Mouse (Mus musculus) forebrain, embryonic 11.5 days (tissue): ENCODE results near the gene Shkbp1. TPM values are rescaled to one million over a fixed set of nuclear protein-coding genes. Genes with fewer than 3 reads are reported as not detected.

Source experiments
- ATAC-seq: fragments of 200-750 bp; cut with Nextera tagmentation; replicated peaks from 2 replicates; pipeline ENCODE4 v1.8.0; 2017; ENCODE audit warnings: moderate TSS enrichment; ENCODE audit not compliant: low FRiP score
- DNase-seq: peaks from one replicate; pipeline ENCODE4 v3.0.0-alpha.2; 2017; ENCODE audit warnings: low spot score
- H3K27ac ChIP-seq: fragments of 300-500 bp; sonication (generic); 2 replicates; pipeline ENCODE4 v1.5.1; 2014; ENCODE audit warnings: low read depth, low read length
- H3K27me3 ChIP-seq: fragments of 300-500 bp; sonication (generic); 2 replicates; pipeline ENCODE4 v1.6.1; 2014; ENCODE audit warnings: mild to moderate bottlenecking, low read length, mixed read lengths; ENCODE audit not compliant: control insufficient read depth, insufficient read depth
- H3K36me3 ChIP-seq: fragments of 300-500 bp; sonication (generic); 2 replicates; pipeline ENCODE4 v1.6.1; 2014; ENCODE audit warnings: mild to moderate bottlenecking, low read length, moderate library complexity, mixed read lengths; ENCODE audit not compliant: control insufficient read depth, insufficient read depth
- H3K4me1 ChIP-seq: fragments of 300-500 bp; sonication (generic); replicated peaks from 2 replicates; pipeline ENCODE4 v1.6.1; 2014; ENCODE audit warnings: low read length, mixed read lengths; ENCODE audit not compliant: control insufficient read depth, insufficient read depth
- H3K4me2 ChIP-seq: fragments of 300-500 bp; sonication (generic); 2 replicates; pipeline ENCODE4 v1.6.1; 2014; ENCODE audit warnings: low read depth, mild to moderate bottlenecking, low read length, moderate library complexity, mixed read lengths; ENCODE audit not compliant: severe bottlenecking
- H3K4me3 ChIP-seq: fragments of 300-500 bp; sonication (generic); 2 replicates; pipeline ENCODE4 v1.5.1; 2014; ENCODE audit warnings: low read depth, low read length
- H3K9ac ChIP-seq: fragments of 300-500 bp; sonication (generic); 2 replicates; pipeline ENCODE4 v1.6.1; 2014; ENCODE audit warnings: low read length
- H3K9me3 ChIP-seq: fragments of 300-500 bp; sonication (generic); 2 replicates; pipeline ENCODE4 v1.6.1; 2016; ENCODE audit warnings: low read length, mixed read lengths; ENCODE audit not compliant: control insufficient read depth
- WGBS: fragments of 180-500 bp; shearing (Covaris S2); extraction: QIAGEN DNeasy Blood & Tissue Kit; methylation state at CpG from one replicate; pipeline ENCODE4 v1.1.7; 2014; 5-methylcytosine and 5-hydroxymethylcytosine counted together
- polyA plus RNA-seq: library from polyadenylated mRNA; unstranded; fragments of >200 nt; fragmentation: Nextera tagmentation; extraction: Ambion mirVana; gene quantifications from 2 replicates; pipeline ENCODE4 v1.2.1, GENCODE M21; 2014

Shkbp1 gene
- polyA plus RNA-seq, 1 experiment from 2014 or later, result 64.3 TPM

DNA sequence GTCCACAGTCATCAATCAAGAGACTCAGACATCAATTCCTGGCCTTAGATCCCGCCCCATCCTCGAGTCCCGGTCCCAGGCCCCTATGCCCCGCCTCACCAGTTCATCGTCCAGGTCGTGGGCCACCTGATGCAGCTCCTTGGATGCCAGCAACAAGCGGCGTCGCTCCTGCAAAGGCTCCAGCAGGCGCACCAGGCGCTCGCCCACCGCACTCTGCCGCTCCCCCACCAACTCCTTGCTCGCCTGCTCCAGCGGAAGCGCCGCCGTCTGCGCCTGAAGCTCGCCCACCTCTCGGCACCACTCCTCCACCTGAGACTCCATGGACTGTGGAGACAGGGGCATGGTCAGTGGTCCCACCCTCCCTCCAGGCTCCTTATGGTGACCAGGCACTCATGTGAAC lies 19.5 kb upstream of the Shkbp1 start:
- Histone ChIP-seq H3K27me3 (peaks cover 52% of the 10 kb centered on the region), H3K9ac (no peak overlapping the region), H3K36me3 (no peaks in the 10 kb centered on the region), H3K4me2 (no peak overlapping the region), H3K9me3 (peaks cover under 1% of the 10 kb centered on the region; the same call in 1 of the 2 replicates), H3K27ac (no peak overlapping the region), H3K4me3 (no peak overlapping the region), H3K4me1 (peaks cover 4% of the 10 kb centered on the region; the same call in 1 of the 2 replicates)
- ATAC-seq (no peak), DNase-seq (no peak)
- WGBS, result 3% methylated on average over 22 of the region's 22 CpGs

DNA sequence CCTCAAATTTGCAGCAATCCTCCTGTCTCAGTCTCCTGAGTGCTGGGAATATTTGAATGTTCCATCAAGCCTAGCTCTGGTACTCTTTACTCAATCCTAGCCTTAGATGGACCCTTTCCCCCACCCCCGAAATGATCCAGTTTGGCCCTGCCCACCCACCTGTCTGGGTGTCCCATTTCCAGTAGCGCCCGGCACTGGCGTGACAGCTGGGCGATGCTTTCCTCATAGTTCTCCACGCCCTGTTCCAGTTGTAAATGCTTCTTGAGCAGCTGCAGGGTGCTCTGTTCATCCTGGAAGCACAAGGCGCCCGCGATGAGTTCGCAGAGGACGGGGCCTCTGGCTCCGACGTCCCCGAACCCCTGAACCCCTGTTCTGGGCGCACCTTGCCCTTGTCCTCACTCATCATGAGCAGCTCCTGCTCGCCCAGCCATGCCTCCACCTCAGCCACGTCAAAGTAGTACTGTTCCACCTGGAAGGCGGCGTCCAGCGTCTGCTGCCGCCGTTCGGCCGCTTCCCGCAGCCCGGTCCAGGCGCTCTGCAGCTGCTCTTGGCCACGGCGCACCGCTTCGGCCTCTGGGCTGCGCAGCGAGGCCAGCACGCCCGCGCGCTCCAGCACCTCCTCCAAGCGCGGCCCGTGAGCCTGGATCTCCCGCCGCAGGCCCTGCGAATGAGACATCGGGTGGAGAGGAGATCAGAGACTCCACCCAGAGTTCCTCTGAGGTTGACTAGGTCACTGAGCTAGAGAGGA lies 16.1 kb upstream of the Shkbp1 start:
- no peak overlapping the region for H3K27ac ChIP-seq
- peaks cover 3% of the 10 kb centered on the region; the same call in 1 of the 2 replicates for H3K9me3 ChIP-seq
- H3K4me2 ChIP-seq, result peak overlapping the region; percentile 22
- no peak for DNase-seq
- peaks cover 82% of the 10 kb centered on the region for H3K27me3 ChIP-seq
- peaks cover 8% of the 10 kb centered on the region; the same call in 1 of the 2 replicates for H3K4me1 ChIP-seq
- no peak overlapping the region; the same call in 1 of the 2 replicates for H3K4me3 ChIP-seq
- H3K36me3 ChIP-seq, result no peaks in the 10 kb centered on the region
- no peak for ATAC-seq
- WGBS, result 4% methylated on average over 44 of the region's 44 CpGs
- no peak overlapping the region for H3K9ac ChIP-seq

DNA sequence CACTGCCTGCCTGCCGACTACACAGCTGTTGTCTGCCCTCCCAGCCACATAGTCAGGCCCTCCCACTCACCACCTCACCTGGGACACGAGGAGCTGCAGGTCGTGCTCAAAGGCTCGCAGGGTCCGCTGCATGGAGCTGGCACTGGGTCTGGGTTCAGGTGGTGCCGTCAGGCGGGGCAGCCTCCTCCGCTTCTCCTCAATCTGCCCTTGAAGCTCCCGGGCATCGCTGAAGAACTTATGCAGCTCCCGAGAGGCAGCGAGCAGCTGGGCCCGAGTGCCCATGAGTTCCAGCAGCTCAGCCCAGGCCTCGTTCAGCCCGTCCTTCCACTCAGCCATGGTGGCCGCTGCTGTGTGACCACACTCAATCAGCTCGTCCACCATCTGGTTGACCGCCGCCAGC lies 13.3 kb upstream of the Shkbp1 start:
- DNase-seq, result no peak
- 81% methylated on average over 19 of the region's 19 CpGs for WGBS

DNA sequence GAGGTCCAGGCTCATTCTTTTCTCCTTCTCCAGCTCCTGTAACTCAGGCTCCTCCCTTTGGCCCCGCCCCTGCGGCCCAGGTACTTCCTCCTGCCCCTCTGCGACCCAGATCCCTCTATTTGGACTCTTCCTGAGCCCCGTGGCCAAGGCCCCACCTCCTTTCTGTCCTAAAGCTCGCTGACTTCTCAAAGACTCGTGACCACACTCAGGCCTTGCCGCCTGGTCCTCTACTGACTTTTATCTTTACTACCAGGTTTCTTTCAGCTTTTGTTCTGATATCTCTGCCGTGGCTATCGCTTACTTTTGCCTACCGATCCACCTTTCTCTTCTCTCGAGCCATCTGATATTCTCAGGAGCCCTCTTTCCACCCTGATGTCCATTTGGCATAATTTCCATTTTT lies 12.2 kb upstream of the Shkbp1 start:
- DNase-seq (no peak), ATAC-seq (no peak)
- Histone ChIP-seq H3K27ac (no peak overlapping the region), H3K4me2 (no peak overlapping the region), H3K36me3 (no peaks in the 10 kb centered on the region), H3K4me3 (no peak overlapping the region), H3K4me1 (peaks cover 14% of the 10 kb centered on the region; the same call in 1 of the 2 replicates), H3K9ac (no peak overlapping the region), H3K27me3 (peaks cover 99% of the 10 kb centered on the region), H3K9me3 (peaks cover 3% of the 10 kb centered on the region; the same call in 1 of the 2 replicates)
- 14% methylated on average over 11 of the region's 11 CpGs for WGBS

More for the DNA sequence above, 13.3 kb upstream of the Shkbp1 start:
- Histone ChIP-seq H3K9me3 (peaks cover 3% of the 10 kb centered on the region; the same call in 1 of the 2 replicates), H3K4me3 (no peak overlapping the region), H3K27ac (no peak overlapping the region), H3K4me1 (peaks cover 13% of the 10 kb centered on the region; the same call in 1 of the 2 replicates), H3K36me3 (no peaks in the 10 kb centered on the region), H3K27me3 (peaks cover 95% of the 10 kb centered on the region), H3K4me2 (no peak overlapping the region), H3K9ac (no peak overlapping the region)
- ATAC-seq, result no peak

DNA sequence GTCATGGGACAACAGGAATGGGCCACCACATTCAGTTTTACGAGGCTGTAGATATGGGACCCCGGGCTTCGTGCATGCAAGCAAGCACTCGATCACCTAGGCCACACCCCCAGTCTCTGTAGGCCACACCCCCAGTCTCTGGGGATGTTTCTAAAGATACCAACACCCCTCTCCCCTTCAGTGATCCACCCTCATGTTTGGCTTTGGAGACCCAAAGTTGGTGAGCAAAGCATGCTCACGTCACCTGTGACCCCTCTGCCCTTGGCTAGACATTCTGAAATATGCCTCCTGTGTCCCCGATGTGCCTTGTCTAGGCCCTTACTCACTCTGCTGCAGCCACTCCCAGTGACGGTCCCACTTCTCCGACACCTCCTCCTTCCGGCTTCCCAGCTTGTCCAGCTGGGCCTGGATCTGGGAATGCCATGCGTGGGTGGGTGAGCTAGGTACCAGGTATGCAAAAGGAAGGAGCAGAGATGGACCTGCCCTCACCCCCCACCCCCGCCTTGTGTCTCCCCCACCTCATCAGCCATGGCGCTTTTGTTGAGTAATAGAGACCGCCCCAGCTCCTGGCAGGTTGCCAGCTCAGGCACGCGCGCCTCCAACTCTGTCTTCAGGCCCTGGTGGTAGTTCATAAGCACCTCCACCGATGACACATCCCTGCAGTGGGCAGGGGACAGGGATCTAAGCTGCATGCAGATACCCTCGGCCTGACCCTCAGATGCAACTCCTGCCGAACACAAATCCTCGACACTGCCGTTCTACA lies 10.4 kb upstream of the Shkbp1 start:
- peaks cover 10% of the 10 kb centered on the region; the same call in 1 of the 2 replicates for H3K4me1 ChIP-seq
- no peak overlapping the region for H3K27ac ChIP-seq
- H3K4me2 ChIP-seq, result no peak overlapping the region
- H3K9ac ChIP-seq, result no peak overlapping the region
- WGBS, result 38% methylated on average over 21 of the region's 21 CpGs
- H3K27me3 ChIP-seq, result peaks cover 88% of the 10 kb centered on the region
- ATAC-seq (no peak), DNase-seq (no peak)
- no peaks in the 10 kb centered on the region for H3K36me3 ChIP-seq
- H3K4me3 ChIP-seq, result no peak overlapping the region
- peaks cover 3% of the 10 kb centered on the region; the same call in 1 of the 2 replicates for H3K9me3 ChIP-seq

DNA sequence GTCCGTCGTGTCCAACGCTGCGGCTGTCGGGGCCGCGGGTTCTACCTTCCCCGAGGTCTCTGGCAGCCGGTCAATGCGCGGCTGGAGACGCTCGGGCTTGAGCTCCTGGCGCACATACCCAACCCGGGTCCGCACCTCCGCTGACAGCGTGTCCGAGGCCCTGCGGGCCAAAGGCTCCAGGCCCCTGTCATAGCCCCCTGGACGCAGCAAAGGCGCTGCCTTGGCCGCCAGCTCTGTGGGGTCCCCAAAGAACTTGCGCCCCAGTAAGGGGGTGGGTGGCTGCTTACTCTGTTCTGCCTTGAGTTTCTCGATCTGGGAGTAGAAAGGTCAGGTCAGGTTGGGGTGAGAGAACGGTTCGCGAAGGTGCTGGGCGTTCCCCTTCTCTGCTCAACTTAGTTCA lies 8.6 kb upstream of the Shkbp1 start:
- Histone ChIP-seq H3K27ac (no peak overlapping the region), H3K4me2 (no peak overlapping the region), H3K4me3 (no peak overlapping the region), H3K36me3 (no peaks in the 10 kb centered on the region), H3K9ac (no peak overlapping the region), H3K27me3 (peaks cover 71% of the 10 kb centered on the region), H3K9me3 (no peaks in the 10 kb centered on the region), H3K4me1 (peaks cover 10% of the 10 kb centered on the region; the same call in 1 of the 2 replicates)
- ATAC-seq, result no peak
- DNase-seq, result no peak
- WGBS, result 3% methylated on average over 29 of the region's 29 CpGs

DNA sequence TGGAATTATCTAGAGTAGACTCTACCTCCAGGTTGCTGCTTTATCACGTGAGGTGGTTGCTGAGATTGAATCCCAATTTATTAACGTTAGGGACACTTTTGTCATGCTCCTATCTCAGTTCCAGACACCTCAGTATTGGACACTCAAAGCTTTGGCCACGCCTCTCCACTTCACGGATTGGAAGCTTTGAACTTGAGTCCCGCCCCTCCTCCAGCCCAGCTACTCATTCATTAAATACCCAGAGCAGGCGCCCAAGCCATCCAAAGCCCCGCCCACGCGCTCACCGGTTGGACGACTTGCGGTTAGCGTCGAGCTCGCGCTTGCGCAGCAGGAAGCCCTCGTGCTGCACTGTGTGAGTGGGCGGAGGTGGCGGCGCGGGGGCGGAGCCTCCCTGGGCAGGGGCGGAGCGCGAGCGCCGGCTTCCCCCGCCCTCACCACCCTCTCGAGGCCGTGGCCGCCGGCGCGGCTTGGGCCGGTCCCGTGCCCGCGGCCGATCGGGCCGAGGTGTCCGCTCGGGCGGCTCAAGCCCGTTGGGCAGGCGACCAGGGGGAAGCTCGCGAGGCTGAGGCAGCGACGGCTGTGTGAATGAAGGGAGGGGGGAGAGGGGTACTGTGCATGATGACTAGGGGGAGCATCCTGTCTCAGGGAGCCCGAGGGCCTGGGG lies 5.6 kb upstream of the Shkbp1 start:
- Histone ChIP-seq H3K36me3 (no peaks in the 10 kb centered on the region), H3K27ac (no peak overlapping the region), H3K27me3 (peaks cover 53% of the 10 kb centered on the region), H3K9ac (peak overlapping the region; percentile 60), H3K4me1 (peaks cover 6% of the 10 kb centered on the region; the same call in 1 of the 2 replicates), H3K4me3 (peak overlapping the region; percentile 41), H3K4me2 (peak overlapping the region; percentile 83), H3K9me3 (no peaks in the 10 kb centered on the region)
- peak; percentile 100 for DNase-seq
- under 1% methylated on average over 52 of the region's 52 CpGs for WGBS
- ATAC-seq, result peak; percentile 95

DNA sequence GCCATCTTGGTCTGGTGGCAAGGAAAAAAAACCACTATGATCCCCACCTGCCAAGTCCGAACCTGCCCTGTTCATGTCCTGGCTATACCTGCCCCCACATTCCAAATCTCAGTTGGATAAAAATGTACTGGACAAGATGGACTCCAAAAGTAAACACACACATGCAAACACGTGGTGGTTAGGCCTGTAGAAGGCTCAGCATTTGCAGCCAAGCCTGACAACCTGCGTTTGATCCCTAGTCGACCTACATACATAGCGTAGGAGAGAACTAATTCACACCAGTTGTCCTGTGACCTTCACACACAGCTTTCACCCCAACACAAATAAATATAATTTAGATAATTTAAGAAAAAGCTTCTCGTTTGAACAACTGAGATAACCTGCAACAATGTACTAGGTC lies 4.9 kb upstream of the Shkbp1 start:
- DNase-seq (no peak), ATAC-seq (no peak)
- Histone ChIP-seq H3K27me3 (peaks cover 49% of the 10 kb centered on the region), H3K9me3 (no peaks in the 10 kb centered on the region), H3K4me2 (peak overlapping the region; percentile 35; the same call in 1 of the 2 replicates), H3K36me3 (no peaks in the 10 kb centered on the region), H3K4me3 (peak overlapping the region; percentile 41; the same call in 1 of the 2 replicates), H3K27ac (no peak overlapping the region), H3K4me1 (peaks cover 6% of the 10 kb centered on the region; the same call in 1 of the 2 replicates), H3K9ac (no peak overlapping the region)
- WGBS, result 52% methylated on average over 6 of the region's 6 CpGs
